Mouse (Mus musculus) layer of hippocampus, postnatal 14 days (tissue): Measurements from ENCODE around the gene Trpm2. TPM values are rescaled to one million over a fixed set of nuclear protein-coding genes. Genes with fewer than 3 reads are reported as not detected.

Experiments
- DNase-seq, 2 experiments: peaks; one replicate each; pipeline ENCODE4 v3.0.0; 2021 to 2022; ENCODE audit warnings: low spot score in 2 of 2, mixed read lengths in 1 of 2
- total RNA-seq, 2 experiments: library from RNA; stranded (reverse); gene quantifications; 2 replicates each; pipeline ENCODE4 v1.2.3; 2021

The Trpm2 gene
- total RNA-seq, 2 experiments from 2014 or later: 31.3 to 32.6 TPM

DNA sequence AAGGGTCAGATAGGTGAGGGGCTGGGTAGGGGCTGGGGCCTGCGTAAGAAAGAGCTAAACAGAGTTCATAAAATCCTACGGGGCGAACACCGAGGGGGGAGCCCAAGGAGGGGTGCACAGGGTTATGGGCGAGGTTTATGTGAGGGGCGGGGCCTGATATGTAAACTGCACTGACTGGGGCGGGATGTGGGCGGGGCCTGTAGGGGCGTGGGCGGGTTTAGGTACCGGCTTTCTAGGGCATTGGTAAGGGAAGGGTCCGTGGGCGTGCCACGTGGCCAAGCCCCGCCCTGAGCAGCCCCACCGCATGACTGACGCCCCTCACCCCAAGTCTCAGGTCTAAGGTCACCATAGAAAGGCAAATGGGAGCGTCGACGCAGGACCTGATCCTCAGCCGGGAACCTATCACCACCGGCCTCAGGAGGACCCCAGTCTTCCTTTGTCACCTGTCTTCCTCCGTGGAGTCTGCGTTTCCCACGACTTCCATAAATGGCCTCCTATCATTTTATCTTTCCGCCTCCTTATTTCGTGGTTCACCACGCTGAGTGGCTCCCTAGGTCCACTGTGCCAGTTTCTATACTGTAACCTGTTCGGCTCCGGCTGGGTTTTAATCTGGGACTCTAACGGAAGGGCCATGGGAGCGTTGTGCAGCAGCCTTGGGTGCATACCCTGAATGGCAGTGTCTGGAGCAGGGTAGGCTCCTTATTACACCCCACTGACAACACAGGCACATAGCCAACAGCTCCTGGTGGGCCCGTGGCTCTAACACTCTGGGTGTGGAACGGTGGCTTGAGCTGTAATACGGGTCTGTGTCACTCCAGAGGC, 67.3 kb downstream of the Trpm2 start:
- peak; percentile 64 to 69 for DNase-seq

DNA sequence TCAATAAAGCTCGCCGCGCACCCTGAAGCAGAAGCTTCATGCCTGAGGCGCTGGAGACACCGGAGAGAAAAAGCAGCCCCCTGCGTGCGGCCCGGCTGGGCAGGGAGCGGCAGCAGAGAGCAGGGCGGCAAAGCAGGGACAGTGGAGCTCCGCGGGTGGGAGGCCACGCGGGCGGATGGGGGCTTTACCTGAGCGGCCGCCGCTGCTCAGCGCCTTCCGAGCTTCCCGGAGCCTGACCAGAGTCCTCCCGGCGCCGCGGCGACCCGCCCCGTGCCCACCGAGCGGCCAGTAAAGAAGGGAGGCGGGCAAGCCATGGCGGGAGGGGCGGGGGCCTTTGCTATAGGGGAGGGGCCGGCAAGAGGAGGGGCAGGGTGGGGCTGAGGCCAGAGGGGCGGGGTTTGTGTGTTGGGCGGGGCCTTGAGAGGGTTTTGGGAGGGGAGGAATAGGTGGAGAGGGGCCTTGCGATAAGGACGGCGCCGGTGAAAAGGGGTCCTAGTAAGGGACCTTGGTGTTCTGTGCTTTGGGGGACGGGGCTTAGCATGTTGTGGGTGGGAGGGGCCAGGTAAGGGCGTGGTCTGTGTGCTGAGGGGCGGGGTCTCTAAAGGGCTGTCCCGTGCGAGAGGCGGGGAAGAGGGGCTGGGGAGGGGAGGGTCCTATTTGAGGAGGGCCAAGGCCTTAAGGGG, 68.0 kb downstream of the Trpm2 start, which contains the start of gene Lrrc3:
Gene Lrrc3 (minus strand): TSS at position 326 of the 683 bp plus-strand sequence.
- peak; percentile 54 to 65 for DNase-seq

DNA sequence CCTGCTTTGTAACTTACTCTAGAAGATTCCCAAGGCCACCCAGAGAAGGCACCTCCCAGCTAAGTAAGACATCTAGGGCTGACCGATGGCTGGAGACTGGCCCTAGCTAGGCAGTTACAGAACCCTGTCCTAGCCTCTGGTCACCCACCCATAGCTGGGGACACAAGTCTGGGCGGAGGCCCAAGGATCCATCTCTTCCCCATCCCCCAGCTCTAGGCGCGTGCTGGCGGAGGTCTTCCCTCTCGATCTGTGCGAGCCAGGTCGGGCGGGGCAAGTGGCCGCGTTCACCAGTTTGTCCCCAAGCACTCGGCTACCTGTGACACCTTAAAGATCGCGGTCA, 68.5 kb downstream of the Trpm2 start:
- no peak for DNase-seq

DNA sequence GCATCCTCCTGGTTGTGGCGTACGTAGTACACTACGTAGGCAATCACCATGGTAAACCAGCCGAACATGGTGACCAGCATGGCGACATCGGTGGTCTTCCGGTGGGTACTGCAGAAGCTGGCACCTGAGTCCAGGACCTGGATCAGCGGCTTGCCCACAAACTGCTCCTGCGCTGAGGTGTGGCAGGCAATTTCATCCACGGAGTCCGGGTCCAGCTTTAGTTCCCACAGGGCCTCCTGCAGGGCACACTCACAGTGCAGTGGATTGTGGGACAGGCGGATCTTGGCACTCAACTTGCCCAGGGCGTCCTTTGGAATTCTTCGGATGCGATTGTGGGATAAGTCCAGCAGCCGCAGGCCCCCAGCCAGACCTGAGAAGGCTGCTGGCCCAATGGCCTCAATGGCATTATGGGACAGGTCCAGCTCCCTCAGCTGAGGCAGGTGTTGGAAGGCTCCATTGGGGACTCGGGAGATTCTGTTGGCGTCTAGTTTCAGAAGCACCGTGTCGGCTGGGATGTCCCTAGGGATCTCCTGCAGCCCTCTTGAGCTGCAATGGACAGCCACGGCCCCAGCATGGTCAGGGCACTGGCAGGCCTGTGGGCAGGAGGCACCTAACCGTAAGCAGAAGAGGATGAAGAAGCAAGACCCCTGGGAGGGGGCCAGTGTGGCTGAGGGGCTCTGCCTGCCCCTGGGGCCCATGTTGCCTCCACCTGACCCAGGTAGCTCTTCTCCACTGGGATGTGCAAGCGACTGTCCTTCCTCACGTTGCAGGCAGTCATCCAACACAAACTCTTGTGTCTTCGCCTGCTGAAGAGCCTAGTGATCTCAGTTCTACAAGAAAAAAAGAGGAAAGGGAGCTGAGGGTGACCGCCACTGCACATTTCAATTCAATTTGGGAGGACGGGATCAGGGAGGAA, 69.2 kb downstream of the Trpm2 start:
- no peak for DNase-seq

DNA sequence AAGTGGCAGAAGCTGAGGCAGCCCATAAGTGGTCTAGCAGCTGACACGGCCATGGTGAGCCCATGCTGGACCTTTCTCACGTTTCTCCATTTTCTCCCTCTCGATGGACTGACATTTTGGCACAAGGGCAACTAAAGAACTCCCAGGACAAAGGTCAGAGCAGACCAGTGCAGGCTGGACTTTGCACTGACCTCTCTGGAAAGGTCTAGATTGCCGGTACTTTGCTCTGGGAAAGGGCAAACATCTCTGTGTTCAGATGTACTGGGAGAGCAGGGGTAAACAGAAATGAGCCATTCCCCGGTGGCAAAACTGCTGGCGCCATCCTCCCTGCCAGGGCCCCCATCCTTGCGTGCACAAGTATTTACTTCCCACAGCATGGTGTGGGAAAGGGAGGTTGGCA, 70.2 kb downstream of the Trpm2 start:
- no peak for DNase-seq

DNA sequence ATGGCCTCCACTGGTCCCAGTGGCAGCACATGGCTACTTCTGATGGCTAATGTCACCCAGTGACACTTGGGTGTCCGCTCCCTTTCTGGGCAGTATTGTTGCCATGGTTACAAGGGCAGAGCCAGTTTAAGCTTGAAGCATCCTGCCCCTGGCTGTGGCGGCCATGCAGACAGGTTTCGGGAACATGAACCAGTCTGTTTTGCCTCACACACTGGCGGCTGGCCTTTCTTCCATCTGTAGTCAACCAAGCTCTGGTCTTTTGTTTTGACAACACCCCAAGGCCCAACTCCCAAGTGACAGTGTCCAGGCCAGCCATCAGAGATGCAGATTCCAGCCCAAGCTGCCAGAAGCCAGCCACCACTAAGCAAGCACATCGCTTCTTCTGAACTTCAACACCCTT, 74.8 kb downstream of the Trpm2 start:
- no peak for DNase-seq

DNA sequence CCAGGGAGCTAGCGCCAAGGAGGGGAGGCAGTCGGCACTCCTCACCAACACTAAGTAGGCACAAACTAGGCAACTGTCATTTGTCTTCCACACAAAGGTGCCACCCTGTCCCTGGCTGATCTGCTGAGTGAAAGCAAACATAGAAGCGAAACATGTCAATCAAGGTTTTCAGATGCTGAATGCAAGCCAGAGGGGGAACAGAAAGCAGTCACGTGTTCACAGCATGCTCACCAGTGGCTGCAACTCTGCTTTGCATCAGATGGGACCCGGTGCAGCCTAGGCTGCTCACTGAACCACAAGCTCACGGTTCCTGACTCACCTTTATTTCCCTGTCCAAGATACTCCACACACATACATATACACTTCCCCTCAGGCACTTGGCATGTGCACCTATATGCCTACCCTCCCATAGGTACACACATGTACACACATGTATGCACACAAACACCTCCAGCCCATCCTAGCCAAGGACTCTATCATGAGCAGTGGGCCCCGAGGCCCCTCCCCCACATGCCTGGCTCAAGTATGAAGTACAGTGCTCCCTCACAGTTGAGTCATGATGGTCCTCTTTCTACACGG, 79.3 kb downstream of the Trpm2 start:
- no peak for DNase-seq

DNA sequence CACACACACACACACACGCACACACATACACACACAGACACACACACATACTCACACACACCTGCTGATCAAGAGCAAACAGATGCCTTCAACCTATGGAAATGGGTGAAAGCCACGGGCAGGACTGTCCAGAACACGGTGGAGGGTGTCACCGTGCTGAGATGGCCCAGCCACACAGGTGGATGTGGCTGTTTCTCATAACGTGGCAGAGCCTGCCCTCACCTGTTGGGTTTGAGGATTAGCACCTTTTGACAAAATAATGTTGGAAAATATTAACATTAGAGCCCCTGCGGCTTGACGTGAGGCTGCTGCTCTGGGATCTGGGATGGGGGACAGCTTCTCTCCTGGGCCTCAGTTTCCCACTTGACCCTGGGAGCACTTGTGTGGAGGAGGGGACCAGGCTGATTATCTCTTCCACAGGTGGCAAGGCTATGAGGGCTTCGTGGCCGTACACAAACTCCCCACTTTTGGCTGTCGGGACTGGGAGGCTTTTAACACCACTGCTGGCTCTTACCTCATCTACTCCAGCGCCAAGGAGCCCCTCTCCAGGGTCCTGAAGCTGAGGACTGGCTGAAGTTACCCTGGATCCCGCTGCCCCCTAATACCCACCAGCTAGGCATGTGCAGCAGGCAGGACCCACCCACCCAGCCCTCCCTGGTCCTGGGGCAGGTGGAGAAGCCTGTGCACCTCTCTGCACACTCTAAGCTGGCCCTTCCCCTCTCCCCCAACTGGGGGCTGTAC, 84.2 kb downstream of the Trpm2 start:
- no peak for DNase-seq

DNA sequence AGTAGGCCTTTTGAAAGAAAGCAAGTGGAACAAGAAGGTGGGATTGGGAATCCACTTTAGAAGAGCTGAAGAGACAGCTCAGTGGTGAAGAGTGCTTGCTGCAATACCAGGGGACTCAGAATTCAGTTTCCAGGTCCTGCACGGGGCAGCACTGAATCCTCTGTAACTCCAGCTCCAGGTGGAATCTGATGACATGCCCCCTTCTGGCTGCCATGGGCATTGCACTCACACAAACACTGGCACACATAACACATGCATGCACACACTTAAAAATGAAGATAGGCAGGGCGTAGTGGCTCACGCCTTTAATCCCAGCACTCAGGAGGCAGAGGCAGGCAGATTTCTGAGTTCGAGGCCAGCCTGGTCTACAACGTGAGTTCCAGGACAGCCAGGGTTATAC, 87.8 kb downstream of the Trpm2 start:
- DNase-seq: no peak

DNA sequence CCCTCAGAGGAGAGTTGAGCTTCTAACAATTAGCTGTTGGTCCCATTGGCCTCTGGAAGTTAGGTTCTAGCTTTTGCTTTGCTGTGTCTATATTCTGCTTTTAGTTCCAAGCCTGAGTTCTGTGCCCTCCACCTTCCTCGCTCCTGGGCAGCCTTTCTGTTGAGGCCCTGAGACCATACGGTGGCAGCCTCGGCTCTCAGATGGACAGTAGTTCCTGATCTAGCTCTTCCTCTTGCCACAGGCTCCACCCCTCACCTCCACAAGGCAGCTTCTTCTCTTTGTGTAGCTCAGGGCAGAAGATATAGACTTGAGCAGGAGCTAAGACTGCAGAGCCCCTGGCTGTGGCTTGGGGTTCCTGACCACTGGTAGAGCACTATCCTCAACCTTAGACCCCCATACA, 90.1 kb downstream of the Trpm2 start:
- no peak for DNase-seq

DNA sequence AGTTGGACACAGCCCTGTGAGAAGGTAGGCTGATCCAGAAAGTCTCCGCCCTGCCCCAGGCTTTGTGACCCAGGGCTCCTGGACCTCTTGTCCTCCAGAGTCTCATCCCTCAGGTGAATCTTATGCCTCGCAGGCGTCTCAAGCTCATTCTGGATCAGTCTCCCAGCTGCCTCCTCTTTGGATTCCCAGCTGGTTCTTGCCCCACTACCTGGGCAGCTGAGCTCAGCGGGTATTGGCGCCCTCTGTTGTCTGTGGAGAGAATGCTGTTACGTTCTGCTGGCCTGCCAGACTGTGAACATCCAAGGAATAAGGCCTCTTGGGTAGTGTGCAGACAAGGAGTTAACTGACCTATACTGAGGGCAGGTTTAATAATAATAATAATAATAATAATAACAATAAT, 91.4 kb downstream of the Trpm2 start:
- peak in 1 of 2 experiments; percentile 24 for DNase-seq

DNA sequence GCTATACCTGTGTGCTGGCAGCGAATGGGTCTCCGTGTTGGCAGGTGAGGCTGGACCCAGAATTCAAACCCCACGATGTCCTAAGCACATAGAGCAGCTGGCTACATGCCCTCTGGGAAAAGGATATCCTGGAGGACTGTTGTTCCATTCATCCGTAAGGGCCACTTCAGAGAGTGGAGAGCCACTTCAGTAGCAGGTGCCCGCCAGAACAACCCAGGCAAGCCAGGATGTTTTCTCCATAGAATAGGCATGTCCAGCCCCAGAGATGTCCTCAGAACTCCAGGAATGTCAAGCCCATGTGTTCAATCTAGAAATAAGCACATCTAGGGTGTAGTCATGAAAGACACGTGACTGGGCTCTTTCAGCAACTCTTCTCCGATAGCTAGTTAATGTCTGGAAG, 100.7 kb downstream of the Trpm2 start:
- DNase-seq: no peak

DNA sequence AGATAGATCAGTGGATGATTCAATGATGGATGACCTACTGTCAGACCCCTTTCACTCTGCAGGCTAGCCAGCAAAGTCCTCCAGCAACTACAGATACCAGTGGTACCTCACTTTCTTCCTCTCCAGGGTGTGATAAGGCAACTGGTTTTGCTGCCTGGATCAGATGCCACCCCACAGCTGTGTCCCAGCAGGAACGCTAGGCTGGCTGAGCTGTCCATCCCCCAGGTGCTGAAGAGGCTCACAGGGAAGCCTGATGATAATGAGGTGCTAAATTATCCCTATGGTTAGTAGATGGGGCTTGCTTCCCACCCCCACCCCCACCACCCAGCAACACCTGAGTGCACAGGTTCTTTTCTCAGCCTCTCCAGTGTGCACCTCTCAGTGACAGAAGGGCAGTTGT, 102.8 kb downstream of the Trpm2 start:
- no peak for DNase-seq

DNA sequence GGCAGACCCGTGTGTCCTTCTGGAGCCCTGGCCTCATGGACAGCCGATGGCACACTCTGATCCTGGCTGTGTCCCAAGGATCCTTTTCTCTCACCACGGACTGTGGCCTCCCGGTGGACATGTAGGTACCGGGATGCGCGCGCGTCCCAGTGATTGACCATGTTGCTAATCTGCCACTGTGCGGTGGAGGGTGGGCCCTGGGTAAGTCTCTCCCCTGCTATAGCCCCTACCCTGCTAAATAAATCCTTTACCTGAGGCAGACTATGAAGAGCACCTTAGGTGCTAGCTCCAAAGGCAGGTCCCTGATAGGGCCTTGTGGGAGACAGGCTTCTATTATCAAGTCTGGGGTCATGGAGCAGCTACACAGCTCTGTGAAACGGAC, 105.6 kb downstream of the Trpm2 start:
- no peak for DNase-seq

DNA sequence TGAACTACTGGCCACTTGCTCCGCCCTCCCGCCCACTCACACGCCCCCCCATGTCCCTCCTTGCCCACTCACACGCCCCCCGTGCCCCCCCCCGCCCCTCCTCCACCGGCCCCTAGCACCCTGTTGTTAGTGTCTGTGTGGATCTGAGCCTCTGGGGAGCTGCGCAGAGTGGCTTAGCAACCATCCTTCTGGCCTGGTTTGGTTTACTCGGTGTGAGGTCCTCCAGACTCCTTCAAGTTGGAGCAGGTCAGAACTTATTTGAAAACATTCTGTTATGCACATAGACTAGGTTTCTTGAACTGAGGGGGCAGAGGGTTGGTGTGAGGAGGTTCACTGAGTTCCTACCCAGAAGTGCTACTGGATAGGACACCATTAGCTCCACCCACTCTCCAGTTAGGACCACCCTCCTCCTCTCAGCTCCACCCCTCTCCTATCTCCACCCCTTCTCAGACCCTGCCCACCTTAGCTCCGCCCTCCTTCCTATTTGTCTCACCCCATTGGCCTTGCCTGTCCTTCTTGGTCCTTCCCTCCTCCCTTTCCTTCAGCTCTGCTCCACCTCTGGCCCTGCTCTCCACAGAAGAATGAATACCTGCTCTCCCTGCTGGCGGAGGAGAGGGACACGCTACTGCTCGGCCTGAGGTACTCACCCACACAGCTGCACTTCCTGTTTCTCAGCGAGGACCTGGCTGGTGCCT, 106.1 kb downstream of the Trpm2 start:
- no peak for DNase-seq

DNA sequence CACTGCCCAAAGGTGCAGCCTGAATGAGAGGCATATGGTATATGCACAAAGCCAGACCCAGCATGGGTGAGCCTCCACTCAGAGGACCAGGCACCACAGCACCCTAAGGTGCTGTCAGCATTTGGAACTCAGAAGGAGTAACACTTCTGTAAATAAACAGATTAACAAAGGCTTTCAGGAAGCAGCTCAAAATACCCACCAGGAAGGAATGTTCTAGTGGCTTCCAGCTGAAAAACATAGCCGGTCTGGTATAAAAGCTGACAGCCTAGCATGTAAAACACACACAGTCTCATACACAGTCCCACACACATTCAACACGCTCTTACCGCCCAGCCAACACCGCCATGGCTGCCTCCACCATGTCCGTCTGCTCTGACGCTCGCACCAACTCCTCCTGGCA, 108.7 kb downstream of the Trpm2 start, which contains the start of gene Gm3285:
Gene Gm3285 (plus strand): TSS at position 301 of the 400 bp plus-strand sequence.
- no peak for DNase-seq
